Mouse (Mus musculus) cerebellum, adult 2 months (tissue): Measurements from ENCODE around the gene Trh. TPM values are rescaled to one million over a fixed set of nuclear protein-coding genes. Genes with fewer than 3 reads are reported as not detected.
A peak's percentile ranks its signal among the peaks of the same experiment; 100 is the strongest.

Experiments used
- DNase-seq, 2 experiments: peaks; one replicate each; pipeline ENCODE4 v3.0.0; 2021
- H3K27ac ChIP-seq: fragments of 200-500 bp; 2 replicates; pipeline ENCODE4 v1.5.1; 2012; ENCODE audit warnings: low read length, control low read depth, inconsistent platforms; ENCODE audit not compliant: insufficient read depth
- H3K27me3 ChIP-seq: fragments of 200-500 bp; 2 replicates; pipeline ENCODE4 v1.6.1; 2012; ENCODE audit warnings: inconsistent platforms, mild to moderate bottlenecking, low read length, moderate library complexity; ENCODE audit not compliant: control insufficient read depth, insufficient read depth
- H3K4me1 ChIP-seq: fragments of 200-500 bp; 2 replicates; pipeline ENCODE4 v1.6.1; 2011; ENCODE audit warnings: low read length; ENCODE audit not compliant: control insufficient read depth, insufficient read depth
- H3K4me3 ChIP-seq: fragments of 200-500 bp; replicated peaks from 2 replicates; pipeline ENCODE3; 2011; ENCODE audit warnings: mild to moderate bottlenecking, low read depth, low read length, control low read depth; ENCODE audit not compliant: insufficient read depth
- CTCF ChIP-seq: fragments of 200-500 bp; IDR thresholded peaks from 2 replicates; pipeline ENCODE4 v1.5.1; 2011; ENCODE audit warnings: low read depth, mild to moderate bottlenecking, control low read depth, low read length, moderate library complexity, borderline replicate concordance; ENCODE audit not compliant: insufficient read depth
- POLR2A ChIP-seq: fragments of 200-500 bp; IDR thresholded peaks from 2 replicates; pipeline ENCODE4 v1.6.1; 2011; ENCODE audit warnings: low read length, control low read depth, borderline replicate concordance; ENCODE audit not compliant: insufficient read depth
- WGBS: fragments of 180-500 bp; shearing (Covaris S2); methylation state at CpG from one replicate; pipeline ENCODE4 v1.1.7; 2018; 5-methylcytosine and 5-hydroxymethylcytosine counted together
- polyA plus RNA-seq: library from polyadenylated mRNA; depleted of rRNA; stranded (reverse); fragments of >200 nt; gene quantifications from 2 replicates; pipeline ENCODE4 v1.2.3, GENCODE M21; 2012; rRNA removed

The Trh gene
- polyA plus RNA-seq, result 2.5 and 8.2 TPM in 2 replicates

GRCm38 (mm10) chr6:92244591-92244990 is at the start of gene Trh:
Trh (minus strand) TSS chr6:92244650.
- Histone ChIP-seq H3K4me1 (no peaks in the 10 kb centered on the region), H3K4me3 (no peak within 1 kb of the TSS), H3K27me3 (no peaks in the 10 kb centered on the region; the same call in 1 of the 2 replicates), H3K27ac (no peak within 1 kb of the TSS)
- no peak for DNase-seq
- no peak for TF ChIP-seq CTCF
- no peak for TF ChIP-seq POLR2A
- WGBS, result under 1% methylated on average over 31 of the region's 31 CpGs

GRCm38 (mm10) chr6:92290826-92291225 is 46.4 kb upstream of the Trh start:
- H3K4me3 ChIP-seq, result no peak overlapping the region
- H3K27ac ChIP-seq, result no peak overlapping the region
- 91% methylated on average over 3 of the region's 3 CpGs for WGBS
- no peaks in the 10 kb centered on the region for H3K27me3 ChIP-seq
- no peak for TF ChIP-seq CTCF
- no peak for TF ChIP-seq POLR2A
- H3K4me1 ChIP-seq, result no peaks in the 10 kb centered on the region
- no peak for DNase-seq

GRCm38 (mm10) chr6:92286889-92287288 is 42.4 kb upstream of the Trh start:
- no peak for TF ChIP-seq POLR2A
- TF ChIP-seq CTCF, result no peak
- Histone ChIP-seq H3K27ac (no peak overlapping the region), H3K4me1 (no peaks in the 10 kb centered on the region), H3K4me3 (no peak overlapping the region), H3K27me3 (no peaks in the 10 kb centered on the region)
- no peak for DNase-seq
- WGBS, result 47% methylated on average over 4 of the region's 4 CpGs

GRCm38 (mm10) chr6:92286258-92286888 is 41.9 kb upstream of the Trh start:
- no peak overlapping the region for H3K27ac ChIP-seq
- WGBS, result 21% methylated on average over 4 of the region's 4 CpGs
- no peaks in the 10 kb centered on the region for H3K4me1 ChIP-seq
- peak; percentile 33 to 56 for DNase-seq
- H3K27me3 ChIP-seq, result no peaks in the 10 kb centered on the region
- H3K4me3 ChIP-seq, result no peak overlapping the region
- TF ChIP-seq POLR2A (no peak), CTCF (peak; percentile 76)

- DNase-seq, result no peak
- no peak for TF ChIP-seq POLR2A
- TF ChIP-seq CTCF, result no peak
- no peaks in the 10 kb centered on the region for H3K27me3 ChIP-seq
- H3K27ac ChIP-seq, result no peak overlapping the region
- 81% methylated on average over 4 of the region's 4 CpGs for WGBS
- no peak overlapping the region for H3K4me3 ChIP-seq
- H3K4me1 ChIP-seq, result no peaks in the 10 kb centered on the region
Observed at GRCm38 (mm10) chr6:92285559-92285958, 41.1 kb upstream of the Trh start.

- no peaks in the 10 kb centered on the region; the same call in 1 of the 2 replicates for H3K27me3 ChIP-seq
- H3K4me3 ChIP-seq, result no peak overlapping the region
- 76% methylated on average over 1 of the region's 1 CpGs for WGBS
- H3K4me1 ChIP-seq, result no peaks in the 10 kb centered on the region
- no peak for TF ChIP-seq POLR2A
- TF ChIP-seq CTCF, result no peak
- no peak overlapping the region for H3K27ac ChIP-seq
- no peak for DNase-seq
Observed at GRCm38 (mm10) chr6:92277179-92277578, 32.7 kb upstream of the Trh start.

- Histone ChIP-seq H3K27ac (no peak overlapping the region), H3K4me1 (no peaks in the 10 kb centered on the region), H3K27me3 (no peaks in the 10 kb centered on the region; the same call in 1 of the 2 replicates), H3K4me3 (no peak overlapping the region)
- 83% methylated on average over 6 of the region's 6 CpGs for WGBS
- DNase-seq, result no peak
- TF ChIP-seq POLR2A (no peak), CTCF (no peak)
Observed at GRCm38 (mm10) chr6:92273652-92274322, 29.3 kb upstream of the Trh start.

- H3K27ac ChIP-seq, result no peak overlapping the region
- H3K4me3 ChIP-seq, result no peak overlapping the region
- no peak for DNase-seq
- H3K27me3 ChIP-seq, result no peaks in the 10 kb centered on the region; the same call in 1 of the 2 replicates
- H3K4me1 ChIP-seq, result no peaks in the 10 kb centered on the region
- 52% methylated on average over 3 of the region's 3 CpGs for WGBS
- TF ChIP-seq POLR2A (no peak), CTCF (no peak)
Observed at GRCm38 (mm10) chr6:92272601-92273000, 28.2 kb upstream of the Trh start.
